Mouse (Mus musculus): ENCODE results near the gene Gm13078. TPM values are rescaled to one million over a fixed set of nuclear protein-coding genes. Genes with fewer than 3 reads are reported as not detected.

Gene Gm13078
- polyA plus RNA-seq (2014; fragmentation: Illumina TruSeq; extraction: RNeasy Lipid Tissue Mini Kit (QIAGEN cat#74804); ENCODE audit: insufficient read depth, low read depth, low replicate concordance) = not detected

GRCm38 (mm10) chr4:143719155-143719554 lies at the start of gene Gm13078:
TSS of gene Gm13078 (plus strand) at chr4:143719455.

GRCm38 (mm10) chr4:143702611-143703010 lies 16.6 kb upstream of the Gm13078 start, which contains the start of gene Gm13089:
TSS of gene Gm13089 (minus strand) at chr4:143702711.

Other genes with a start within 250 kb of the Gm13078 start
- not detected for gene Gm13043, start 208.1 kb upstream of the Gm13078 start, polyA plus RNA-seq (2014; fragmentation: Illumina TruSeq; extraction: RNeasy Lipid Tissue Mini Kit (QIAGEN cat#74804); ENCODE audit: insufficient read depth, low read depth, low replicate concordance)
- gene Gm13040, start 183.5 kb upstream of the Gm13078 start, polyA plus RNA-seq (2014; fragmentation: Illumina TruSeq; extraction: RNeasy Lipid Tissue Mini Kit (QIAGEN cat#74804); ENCODE audit: insufficient read depth, low read depth, low replicate concordance) = not detected
- not detected for gene BC080695, start 167.8 kb upstream of the Gm13078 start, polyA plus RNA-seq (2014; fragmentation: Illumina TruSeq; extraction: RNeasy Lipid Tissue Mini Kit (QIAGEN cat#74804); ENCODE audit: insufficient read depth, low read depth, low replicate concordance)
- gene Gm13057, start 167.7 kb upstream of the Gm13078 start, polyA plus RNA-seq (2014; fragmentation: Illumina TruSeq; extraction: RNeasy Lipid Tissue Mini Kit (QIAGEN cat#74804); ENCODE audit: insufficient read depth, low read depth, low replicate concordance) = not detected
- not detected for gene Gm13083, start 104.5 kb upstream of the Gm13078 start, polyA plus RNA-seq (2014; fragmentation: Illumina TruSeq; extraction: RNeasy Lipid Tissue Mini Kit (QIAGEN cat#74804); ENCODE audit: insufficient read depth, low read depth, low replicate concordance)
- gene Gm13088, start 62.2 kb upstream of the Gm13078 start, polyA plus RNA-seq (2014; fragmentation: Illumina TruSeq; extraction: RNeasy Lipid Tissue Mini Kit (QIAGEN cat#74804); ENCODE audit: insufficient read depth, low read depth, low replicate concordance) = not detected
- not detected for gene Gm13089, start 16.7 kb upstream of the Gm13078 start, polyA plus RNA-seq (2014; fragmentation: Illumina TruSeq; extraction: RNeasy Lipid Tissue Mini Kit (QIAGEN cat#74804); ENCODE audit: insufficient read depth, low read depth, low replicate concordance)
- not detected for gene Gm13023, start 69.9 kb downstream of the Gm13078 start, polyA plus RNA-seq (2014; fragmentation: Illumina TruSeq; extraction: RNeasy Lipid Tissue Mini Kit (QIAGEN cat#74804); ENCODE audit: insufficient read depth, low read depth, low replicate concordance)
- gene Gm13084, start 96.6 kb downstream of the Gm13078 start, polyA plus RNA-seq (2014; fragmentation: Illumina TruSeq; extraction: RNeasy Lipid Tissue Mini Kit (QIAGEN cat#74804); ENCODE audit: insufficient read depth, low read depth, low replicate concordance) = not detected
- gene Gm13103, start 127.0 kb downstream of the Gm13078 start, polyA plus RNA-seq (2014; fragmentation: Illumina TruSeq; extraction: RNeasy Lipid Tissue Mini Kit (QIAGEN cat#74804); ENCODE audit: insufficient read depth, low read depth, low replicate concordance) = not detected
- gene Pramef6, start 180.9 kb downstream of the Gm13078 start, polyA plus RNA-seq (2014; fragmentation: Illumina TruSeq; extraction: RNeasy Lipid Tissue Mini Kit (QIAGEN cat#74804); ENCODE audit: insufficient read depth, low read depth, low replicate concordance) = not detected
- not detected for gene Pramef25, start 231.6 kb downstream of the Gm13078 start, polyA plus RNA-seq (2014; fragmentation: Illumina TruSeq; extraction: RNeasy Lipid Tissue Mini Kit (QIAGEN cat#74804); ENCODE audit: insufficient read depth, low read depth, low replicate concordance)
- not detected for gene Gm13101, start 247.5 kb downstream of the Gm13078 start, polyA plus RNA-seq (2014; fragmentation: Illumina TruSeq; extraction: RNeasy Lipid Tissue Mini Kit (QIAGEN cat#74804); ENCODE audit: insufficient read depth, low read depth, low replicate concordance)